Mouse (Mus musculus) brain, embryonic 14.5 days (tissue): Measurements from ENCODE around the gene Selenom.

ENCODE experiments used
- CTCF ChIP-seq: fragments of 200-500 bp; IDR thresholded peaks from 2 replicates; pipeline ENCODE4 v1.5.1; 2012; ENCODE audit warnings: inconsistent platforms, mild to moderate bottlenecking, moderate library complexity, borderline replicate concordance; ENCODE audit not compliant: insufficient read depth, insufficient read length; ENCODE audit errors: extremely low read depth
- POLR2A ChIP-seq: fragments of 200-500 bp; IDR thresholded peaks from 2 replicates; pipeline ENCODE4 v1.6.1; 2012; ENCODE audit warnings: mild to moderate bottlenecking, inconsistent platforms, borderline replicate concordance; ENCODE audit not compliant: poor library complexity, insufficient read depth, insufficient read length, severe bottlenecking; ENCODE audit errors: extremely low read depth

DNA sequence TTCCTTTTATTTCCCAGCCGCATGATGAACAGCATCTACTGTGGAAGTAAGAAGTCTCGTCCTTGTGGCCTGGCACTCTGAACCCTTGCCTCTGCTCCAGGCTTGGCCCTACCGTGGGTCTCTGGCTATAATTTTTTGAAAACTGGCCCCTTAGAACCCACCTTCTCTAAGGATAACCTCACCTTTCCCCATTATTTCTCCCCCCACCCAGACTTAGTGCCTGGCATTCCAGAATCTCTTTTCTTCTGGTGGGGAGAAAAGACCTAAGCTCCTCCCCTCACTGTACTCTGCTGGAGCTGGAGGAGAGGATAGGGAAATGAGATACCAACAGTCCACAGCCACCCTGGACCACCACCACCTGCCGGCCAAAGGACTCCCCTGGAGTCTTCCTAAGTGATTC, 732 bp downstream of the Selenom start:
- no peak for TF ChIP-seq POLR2A
- TF ChIP-seq CTCF = no peak
